Mouse (Mus musculus) midbrain, embryonic 14.5 days (tissue): ENCODE results near the gene Zic5. TPM values are rescaled to one million over a fixed set of nuclear protein-coding genes. Genes with fewer than 3 reads are reported as not detected.
"Not testable (repeated sequence)": the region's sequence is repeated elsewhere in the genome, so short reads cannot be mapped to it uniquely, and the experiment has no call there.

Experiments
- ATAC-seq: fragments of 200-750 bp; cut with Nextera tagmentation; 2 replicates; pipeline ENCODE4 v1.8.0; 2017; ENCODE audit warnings: moderate number of reproducible peaks, moderate library complexity; ENCODE audit not compliant: low FRiP score, low TSS enrichment
- DNase-seq: peaks from one replicate; pipeline ENCODE4 v3.0.0-alpha.2; 2015
- H3K27ac ChIP-seq: fragments of 300-500 bp; sonication (generic); replicated peaks from 2 replicates; pipeline ENCODE4 v1.5.1; 2014; ENCODE audit warnings: mild to moderate bottlenecking, low read depth, low read length, moderate library complexity
- H3K27me3 ChIP-seq: fragments of 300-500 bp; sonication (generic); 2 replicates; pipeline ENCODE4 v1.6.1; 2014; ENCODE audit warnings: low read length, control low read depth, mixed read lengths; ENCODE audit not compliant: control insufficient read depth, insufficient read depth
- H3K36me3 ChIP-seq: fragments of 300-500 bp; sonication (generic); 2 replicates; pipeline ENCODE4 v1.6.1; 2014; ENCODE audit warnings: low read length, control low read depth; ENCODE audit not compliant: control insufficient read depth, insufficient read depth
- H3K4me1 ChIP-seq: fragments of 300-500 bp; sonication (generic); 2 replicates; pipeline ENCODE4 v1.6.1; 2014; ENCODE audit warnings: mild to moderate bottlenecking, antibody characterized with exemption, low read length, control low read depth; ENCODE audit not compliant: control insufficient read depth, insufficient read depth
- H3K4me2 ChIP-seq: fragments of 300-500 bp; sonication (generic); 2 replicates; pipeline ENCODE4 v1.6.1; 2014; ENCODE audit warnings: mild to moderate bottlenecking, low read length, moderate library complexity
- H3K4me3 ChIP-seq: fragments of 300-500 bp; sonication (generic); replicated peaks from 2 replicates; pipeline ENCODE4 v1.5.1; 2014; ENCODE audit warnings: low read depth, low read length
- H3K9ac ChIP-seq: fragments of 300-500 bp; sonication (generic); replicated peaks from 2 replicates; pipeline ENCODE4 v1.6.1; 2014; ENCODE audit warnings: mild to moderate bottlenecking, low read length, moderate library complexity
- H3K9me3 ChIP-seq: fragments of 300-500 bp; sonication (generic); 2 replicates; pipeline ENCODE4 v1.6.1; 2016; ENCODE audit warnings: low read length, control low read depth, mixed read lengths; ENCODE audit not compliant: control insufficient read depth
- WGBS: fragments of 180-500 bp; shearing (Covaris S2); extraction: QIAGEN DNeasy Blood & Tissue Kit; methylation state at CpG from one replicate; pipeline ENCODE4 v1.1.7; 2014; 5-methylcytosine and 5-hydroxymethylcytosine counted together
- polyA plus RNA-seq: library from polyadenylated mRNA; unstranded; fragments of >200 nt; fragmentation: Nextera tagmentation; extraction: Ambion mirVana; gene quantifications from 2 replicates; pipeline ENCODE4 v1.2.1, GENCODE M21; 2014

The Zic5 gene
- polyA plus RNA-seq, 1 experiment from 2014 or later: 14.9 TPM

DNA sequence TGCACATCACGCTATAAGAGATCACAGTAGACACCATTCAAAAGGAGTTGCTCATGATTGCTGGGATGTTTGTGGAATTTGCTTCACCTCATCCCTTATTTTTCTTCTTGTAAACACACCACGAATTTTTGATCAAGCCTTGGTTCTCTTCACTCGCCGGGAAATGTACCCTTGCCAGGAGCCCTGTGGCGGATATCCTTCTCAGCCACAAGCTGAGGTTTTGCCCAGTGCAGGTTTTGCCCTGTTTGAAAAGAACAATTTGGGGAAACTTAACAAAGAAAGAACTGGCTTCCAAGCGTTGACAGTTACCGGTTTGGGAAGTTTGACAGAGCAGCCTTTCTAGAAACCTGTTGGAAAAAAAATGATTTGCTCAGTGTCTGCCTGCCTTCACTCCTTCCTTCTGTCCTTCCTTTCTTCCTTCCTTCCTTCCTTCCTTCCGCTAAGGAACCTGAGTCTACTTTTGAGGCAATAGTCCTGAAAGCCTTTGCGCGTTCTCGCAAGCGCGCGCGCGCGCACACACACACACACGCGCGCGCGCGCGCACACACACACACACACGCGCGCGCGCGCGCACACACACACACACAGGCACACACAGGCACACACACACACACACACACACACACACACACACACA lies 6.1 kb upstream of the Zic5 start:
- 8% methylated on average over 31 of the region's 31 CpGs for WGBS

DNA sequence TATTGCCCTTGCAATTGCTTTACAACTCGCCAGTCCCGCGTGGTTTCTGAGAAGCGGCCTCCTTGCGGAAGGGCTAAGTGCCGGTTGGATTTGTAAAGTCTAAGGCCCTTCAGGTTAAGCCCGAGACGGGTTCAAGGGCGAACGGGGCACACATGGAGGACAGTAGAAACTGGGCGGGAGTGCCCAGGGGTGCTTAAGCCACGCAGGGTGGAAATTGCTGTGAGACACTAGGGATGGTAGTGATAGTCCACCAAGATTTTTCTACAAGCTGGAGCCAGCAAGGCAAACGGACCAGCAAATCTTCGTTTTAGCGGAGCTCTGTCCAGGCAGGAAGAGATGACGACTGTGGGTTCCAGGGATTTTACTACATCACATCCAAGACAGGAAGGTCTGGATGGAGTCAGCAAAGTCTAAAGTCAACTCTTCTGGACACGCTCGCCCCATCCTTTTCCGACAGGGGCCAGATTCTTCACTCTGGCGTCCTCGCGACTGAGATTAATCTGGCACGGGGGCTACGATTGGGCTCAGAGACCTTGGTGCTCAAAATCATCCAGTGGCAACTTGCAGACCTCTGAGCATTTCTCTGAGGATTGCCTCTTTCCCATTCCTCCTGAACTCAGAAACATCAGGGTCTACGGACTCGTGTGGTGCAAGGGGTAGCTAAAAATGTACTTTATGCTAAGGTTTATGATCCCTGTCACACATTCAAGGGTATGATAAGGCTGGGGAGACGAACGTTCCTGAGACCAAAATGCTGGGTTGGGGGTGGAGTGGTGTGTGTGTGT lies 3.7 kb upstream of the Zic5 start:
- H3K9ac ChIP-seq: peak overlapping the region; percentile 34; the same call in 1 of the 2 replicates
- H3K4me1 ChIP-seq: peaks cover 7% of the 10 kb centered on the region; the same call in 1 of the 2 replicates
- H3K27me3 ChIP-seq: peaks cover 81% of the 10 kb centered on the region
- DNase-seq (peak; percentile 52), ATAC-seq (no peak)
- WGBS: 4% methylated on average over 28 of the region's 28 CpGs
- peak overlapping the region; percentile 46 for H3K4me2 ChIP-seq
- H3K4me3 ChIP-seq: no peak overlapping the region
- H3K27ac ChIP-seq: peak overlapping the region; percentile 55
- no peaks in the 10 kb centered on the region for H3K9me3 ChIP-seq
- H3K36me3 ChIP-seq: no peaks in the 10 kb centered on the region

More for the DNA sequence above, 6.1 kb upstream of the Zic5 start:
- peak overlapping the region; percentile 52 for H3K4me3 ChIP-seq
- no peaks in the 10 kb centered on the region for H3K4me1 ChIP-seq
- no peaks in the 10 kb centered on the region for H3K36me3 ChIP-seq
- DNase-seq (peak; percentile 54), ATAC-seq (no peak)
- H3K9me3 ChIP-seq: no peaks in the 10 kb centered on the region
- peaks cover 71% of the 10 kb centered on the region for H3K27me3 ChIP-seq
- H3K9ac ChIP-seq: no peak overlapping the region
- peak overlapping the region; percentile 56 for H3K4me2 ChIP-seq
- H3K27ac ChIP-seq: peak overlapping the region; percentile 49; the same call in 1 of the 2 replicates

DNA sequence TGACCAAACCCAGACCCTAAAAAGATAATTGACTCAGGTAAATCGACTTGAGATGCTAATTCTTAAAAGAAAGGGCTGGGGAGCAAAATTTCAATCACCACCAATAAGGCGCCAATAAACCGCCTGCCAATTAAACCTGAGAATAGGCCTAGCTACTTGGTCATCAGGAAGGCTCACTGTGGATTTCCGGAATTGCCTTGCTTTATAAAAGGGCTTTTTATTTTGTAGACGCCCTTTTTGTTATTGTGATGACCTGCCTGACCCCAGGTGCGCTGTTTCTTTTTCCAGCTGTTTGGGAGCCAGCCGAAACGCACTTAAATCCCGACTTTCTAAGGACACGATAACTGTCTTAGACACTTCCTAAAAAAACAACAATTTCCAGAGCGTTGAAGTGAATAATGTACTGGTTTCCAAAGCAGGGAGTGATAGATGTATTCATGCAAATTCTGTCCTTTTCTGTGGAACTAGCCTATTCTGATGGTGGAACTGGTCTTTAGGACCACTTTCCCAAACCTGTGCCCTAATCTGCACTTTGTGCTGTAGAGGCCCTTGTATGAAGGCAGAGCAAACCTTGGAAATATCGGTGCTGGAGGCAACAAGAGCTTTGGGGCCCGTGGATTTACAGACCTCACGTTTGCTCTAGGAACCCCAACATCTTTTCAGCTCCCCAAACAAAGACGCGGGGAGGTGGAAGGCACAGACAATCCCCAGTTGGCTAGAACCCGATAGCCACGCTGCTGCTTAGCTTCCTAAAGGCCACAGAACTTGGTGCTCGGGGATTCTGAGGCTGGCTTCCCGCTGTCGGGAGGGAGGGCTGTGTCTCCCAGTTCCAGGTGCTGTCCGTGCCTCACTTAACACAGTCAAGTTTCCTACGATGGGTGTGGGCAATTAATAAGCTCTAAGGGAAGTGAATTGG lies 2.7 kb upstream of the Zic5 start:
- Histone ChIP-seq H3K36me3 (no peaks in the 10 kb centered on the region), H3K9me3 (no peaks in the 10 kb centered on the region), H3K4me3 (no peak overlapping the region), H3K9ac (peak overlapping the region; percentile 34; the same call in 1 of the 2 replicates), H3K27me3 (peaks cover 80% of the 10 kb centered on the region), H3K4me2 (peak overlapping the region; percentile 46), H3K4me1 (peaks cover 9% of the 10 kb centered on the region; the same call in 1 of the 2 replicates), H3K27ac (peak overlapping the region; percentile 55; the same call in 1 of the 2 replicates)
- DNase-seq (peak; percentile 53), ATAC-seq (no peak)
- 13% methylated on average over 23 of the region's 23 CpGs for WGBS

DNA sequence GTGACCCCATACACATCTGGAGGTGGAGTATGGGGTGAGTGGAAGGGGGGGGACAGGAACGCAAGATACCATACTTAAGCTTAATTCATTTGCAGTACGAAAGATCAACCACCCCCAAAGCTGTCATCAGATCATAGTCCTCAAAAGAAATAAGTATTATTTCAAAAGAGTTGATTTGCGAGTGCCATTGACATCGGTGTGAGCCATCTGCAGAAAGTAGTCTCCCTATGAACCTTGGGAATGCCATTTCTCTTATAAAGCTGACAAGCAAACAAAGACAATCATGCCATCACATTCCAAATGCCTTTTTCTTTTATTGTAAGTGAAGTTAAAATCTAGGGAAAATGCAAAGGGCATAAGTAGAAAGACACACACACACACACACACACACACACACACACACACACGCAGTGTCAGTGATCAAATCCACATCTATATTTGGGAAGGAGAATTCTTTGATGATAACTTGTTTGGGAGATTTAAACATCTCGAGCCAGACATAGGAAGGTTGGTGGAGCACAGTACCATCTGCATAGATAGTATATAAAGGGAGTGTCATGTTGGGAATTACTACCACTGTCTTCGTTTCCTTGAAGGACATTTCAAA lies 1.4 kb upstream of the Zic5 start:
- Histone ChIP-seq H3K4me3 (no peak overlapping the region), H3K4me1 (peaks cover 9% of the 10 kb centered on the region; the same call in 1 of the 2 replicates), H3K9me3 (no peaks in the 10 kb centered on the region), H3K9ac (no peak overlapping the region), H3K4me2 (no peak overlapping the region; the same call in 1 of the 2 replicates), H3K27ac (no peak overlapping the region), H3K36me3 (no peaks in the 10 kb centered on the region), H3K27me3 (peaks cover 86% of the 10 kb centered on the region)
- WGBS: 34% methylated on average over 7 of the region's 7 CpGs
- ATAC-seq (no peak), DNase-seq (peak; percentile 54)

DNA sequence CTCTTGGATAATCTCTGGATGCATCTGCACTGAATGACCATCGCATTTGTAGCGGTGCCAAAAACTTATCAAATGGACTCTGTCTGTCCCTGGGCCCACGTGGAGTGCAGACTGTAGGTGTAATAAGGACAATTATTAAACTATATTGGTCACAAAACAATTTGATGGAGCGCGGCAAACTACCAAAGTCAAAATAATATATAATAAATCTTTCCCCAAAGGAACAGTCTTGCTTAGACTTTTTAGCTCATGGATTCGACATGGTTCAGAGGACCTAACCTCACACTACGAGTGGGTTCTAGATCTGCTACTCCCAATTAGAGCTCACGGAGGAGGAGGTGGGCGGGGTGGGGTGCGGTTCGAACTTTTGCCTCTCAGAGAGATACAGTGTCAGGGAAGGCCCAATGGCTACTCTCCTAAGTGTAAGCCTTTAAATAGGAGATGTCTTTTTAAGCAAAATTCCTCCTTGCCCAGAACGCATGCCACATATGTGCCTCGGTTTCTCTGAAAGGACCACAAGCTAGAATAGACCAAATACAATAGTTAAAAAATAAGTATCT lies 534 bp upstream of the Zic5 start:
- ATAC-seq (no peak), DNase-seq (peak; percentile 19)
- Histone ChIP-seq H3K36me3 (no peaks in the 10 kb centered on the region), H3K27me3 (peaks cover 84% of the 10 kb centered on the region), H3K9ac (no peak overlapping the region), H3K9me3 (no peaks in the 10 kb centered on the region), H3K4me3 (peak overlapping the region; percentile 50), H3K4me1 (peaks cover 9% of the 10 kb centered on the region; the same call in 1 of the 2 replicates), H3K27ac (no peak overlapping the region), H3K4me2 (peak overlapping the region; percentile 67)
- 23% methylated on average over 13 of the region's 13 CpGs for WGBS

DNA sequence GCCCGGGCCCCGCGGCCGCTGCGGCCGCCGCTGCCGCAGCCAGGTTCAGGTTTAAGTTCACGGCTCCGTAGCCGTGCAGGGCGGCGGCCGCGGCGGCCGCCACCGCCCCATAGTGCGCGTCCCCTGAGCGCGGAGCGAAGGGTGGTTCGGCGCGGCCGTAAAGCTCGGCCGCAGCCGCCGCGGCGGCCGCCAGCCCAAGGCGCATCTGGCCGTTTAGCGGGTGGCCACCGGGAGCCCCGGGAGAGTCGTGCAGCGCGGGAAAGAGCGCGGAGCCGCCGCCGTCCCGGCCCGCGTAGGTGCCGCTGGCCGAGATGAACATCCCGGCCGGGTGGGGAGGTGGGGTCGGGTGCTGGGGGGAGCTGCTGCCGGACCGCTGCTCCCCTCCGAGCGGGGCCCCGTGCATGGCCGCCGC lies 1.1 kb downstream of the Zic5 start:
- Histone ChIP-seq H3K27me3 (peaks cover 78% of the 10 kb centered on the region), H3K36me3 (no peaks in the 10 kb centered on the region), H3K27ac (peak overlapping the region; percentile 89), H3K4me1 (peaks cover 9% of the 10 kb centered on the region; the same call in 1 of the 2 replicates), H3K9ac (peak overlapping the region; percentile 77), H3K4me3 (peak overlapping the region; percentile 50), H3K9me3 (no peaks in the 10 kb centered on the region), H3K4me2 (peak overlapping the region; percentile 67)
- ATAC-seq: peak; percentile 8
- DNase-seq: peak; percentile 62
- 3% methylated on average over 48 of the region's 62 CpGs for WGBS

DNA sequence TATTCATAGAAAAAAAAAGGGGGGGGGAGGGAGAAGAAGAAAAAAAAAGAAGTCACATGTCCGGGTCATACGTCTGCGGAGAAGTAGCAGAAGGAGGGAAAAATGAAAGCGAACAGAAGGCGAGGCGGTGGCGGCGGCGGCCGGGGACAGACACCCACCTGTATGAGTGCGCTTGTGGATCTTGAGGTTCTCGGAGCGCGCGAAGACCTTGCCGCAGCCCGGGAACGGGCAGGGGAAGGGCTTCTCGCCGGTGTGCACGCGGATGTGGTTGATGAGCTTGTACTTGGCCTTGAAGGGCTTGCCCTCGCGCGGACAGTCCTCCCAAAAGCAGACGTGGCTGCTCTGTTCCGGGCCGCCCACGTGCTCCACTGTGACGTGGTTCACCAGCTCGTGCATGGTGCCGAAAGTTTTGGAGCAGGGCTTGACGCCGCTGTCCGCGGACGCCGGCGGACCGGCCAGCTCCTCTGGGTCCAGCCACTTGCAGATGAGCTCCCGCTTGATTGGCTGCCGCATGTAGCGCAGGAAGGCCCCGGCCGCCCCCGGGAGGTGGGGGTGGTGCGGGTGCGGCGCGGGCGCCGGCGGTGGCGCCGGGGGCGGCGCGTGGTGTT lies 1.6 kb downstream of the Zic5 start:
- peak; percentile 45 for DNase-seq
- peak overlapping the region; percentile 50 for H3K4me3 ChIP-seq
- H3K9ac ChIP-seq: peak overlapping the region; percentile 77
- H3K36me3 ChIP-seq, H3K9me3 ChIP-seq, H3K4me1 ChIP-seq: not testable (repeated sequence)
- under 1% methylated on average over 49 of the region's 58 CpGs for WGBS
- peaks cover 73% of the 10 kb centered on the region for H3K27me3 ChIP-seq
- peak overlapping the region; percentile 89 for H3K27ac ChIP-seq
- H3K4me2 ChIP-seq: peak overlapping the region; percentile 67
- peak; percentile 14 for ATAC-seq
